Mouse (Mus musculus): ENCODE measurements around the gene Olfr1115.
"Not testable (repeated sequence)": the region's sequence is repeated elsewhere in the genome, so short reads cannot be mapped to it uniquely, and the experiment has no call there.

Olfr1115 gene

DNA sequence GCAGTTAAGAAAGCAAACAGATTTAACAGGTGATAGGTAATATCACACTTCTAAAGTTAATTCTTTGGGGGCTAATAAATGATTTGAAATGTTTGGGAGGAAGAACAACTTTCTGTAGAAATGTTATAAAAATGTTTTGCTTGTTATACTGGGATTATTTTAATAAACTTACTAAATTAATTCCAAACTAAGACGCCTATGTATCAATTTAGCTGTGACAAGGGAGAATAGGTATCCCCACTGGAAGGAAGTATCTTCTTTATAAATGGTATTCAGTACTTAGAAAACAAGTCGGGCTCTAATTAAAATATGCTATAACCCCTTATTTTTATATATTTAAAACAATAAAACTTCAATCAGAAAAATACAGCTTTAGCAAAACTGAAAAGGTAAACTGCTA lies at the start of gene Olfr1115:
TSS of gene Olfr1115 (plus strand) at position 301 of the 400 bp plus-strand sequence.
- no peak for DNase-seq (ENCODE audit: low read depth in 2 of 2, low spot score in 2 of 2)

DNA sequence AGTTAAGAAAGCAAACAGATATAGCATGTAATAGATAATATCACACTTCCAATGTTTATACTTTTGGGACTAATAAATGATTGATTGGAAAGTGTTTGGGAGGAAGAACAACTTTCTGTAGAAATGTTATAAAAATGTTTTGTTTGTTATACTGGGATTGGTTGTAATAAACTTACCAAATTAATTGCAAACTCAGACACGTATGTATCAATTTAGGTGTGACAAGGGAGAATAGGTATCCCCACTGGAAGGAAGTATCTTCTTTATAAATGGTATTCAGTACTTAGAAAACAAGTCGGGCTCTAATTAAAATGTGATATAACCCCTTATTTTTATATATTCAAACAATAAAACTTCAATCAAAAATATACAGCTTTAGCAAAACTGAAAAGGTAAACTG lies 39.1 kb upstream of the Olfr1115 start, which contains the start of gene Olfr1113:
TSS of gene Olfr1113 (plus strand) at position 301 of the 400 bp plus-strand sequence.
- DNase-seq (ENCODE audit: low read depth in 2 of 2, low spot score in 2 of 2) = no peak

DNA sequence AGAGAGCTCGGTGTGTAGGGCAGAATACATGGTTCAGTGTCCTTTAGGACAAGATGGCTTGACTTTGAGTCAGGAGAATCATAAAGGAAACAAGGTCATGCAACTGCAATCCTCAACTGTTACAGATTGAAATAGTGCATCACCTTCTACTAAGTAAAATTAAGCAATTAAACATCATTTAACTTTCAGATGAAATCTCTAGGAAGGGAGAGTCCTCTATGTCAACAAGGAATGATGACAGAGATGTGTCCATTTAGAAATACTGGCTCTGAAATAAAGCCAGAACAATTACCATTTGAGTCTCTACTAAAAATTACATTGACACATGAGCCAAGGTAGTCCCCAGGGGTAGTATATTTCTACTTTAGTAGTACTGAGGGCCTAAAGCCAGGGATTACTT lies 19.4 kb downstream of the Olfr1115 start, which contains the start of gene Olfr1116:
TSS of gene Olfr1116 (plus strand) at position 301 of the 400 bp plus-strand sequence.
- no peak for DNase-seq (ENCODE audit: low read depth in 2 of 2, low spot score in 2 of 2)

DNA sequence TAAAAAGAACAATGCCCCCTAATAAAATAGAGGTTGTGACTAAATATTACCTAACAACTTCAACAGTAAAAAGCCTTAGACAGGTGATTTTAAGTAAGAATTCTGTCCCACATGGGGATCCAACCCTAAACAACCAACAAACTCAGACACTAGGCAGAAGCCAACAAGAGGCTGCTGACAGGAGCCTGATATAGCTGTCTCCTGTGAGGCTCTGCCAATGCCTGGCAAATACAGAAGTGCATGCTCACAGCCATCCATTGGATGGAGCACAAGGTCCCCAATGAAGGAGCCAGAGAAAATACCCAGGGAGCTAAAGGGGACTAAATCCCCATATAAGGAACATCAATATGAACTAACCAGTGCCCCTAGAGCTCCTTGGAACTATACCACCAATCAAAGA lies 46.2 kb downstream of the Olfr1115 start:
- not testable (repeated sequence) for DNase-seq (ENCODE audit: low read depth in 2 of 2, low spot score in 2 of 2)

All from CD8-positive naive resting alpha-beta T cell, adult 2 months (primary cell).